Mouse (Mus musculus): ENCODE data around the gene Cpvl.

DNA sequence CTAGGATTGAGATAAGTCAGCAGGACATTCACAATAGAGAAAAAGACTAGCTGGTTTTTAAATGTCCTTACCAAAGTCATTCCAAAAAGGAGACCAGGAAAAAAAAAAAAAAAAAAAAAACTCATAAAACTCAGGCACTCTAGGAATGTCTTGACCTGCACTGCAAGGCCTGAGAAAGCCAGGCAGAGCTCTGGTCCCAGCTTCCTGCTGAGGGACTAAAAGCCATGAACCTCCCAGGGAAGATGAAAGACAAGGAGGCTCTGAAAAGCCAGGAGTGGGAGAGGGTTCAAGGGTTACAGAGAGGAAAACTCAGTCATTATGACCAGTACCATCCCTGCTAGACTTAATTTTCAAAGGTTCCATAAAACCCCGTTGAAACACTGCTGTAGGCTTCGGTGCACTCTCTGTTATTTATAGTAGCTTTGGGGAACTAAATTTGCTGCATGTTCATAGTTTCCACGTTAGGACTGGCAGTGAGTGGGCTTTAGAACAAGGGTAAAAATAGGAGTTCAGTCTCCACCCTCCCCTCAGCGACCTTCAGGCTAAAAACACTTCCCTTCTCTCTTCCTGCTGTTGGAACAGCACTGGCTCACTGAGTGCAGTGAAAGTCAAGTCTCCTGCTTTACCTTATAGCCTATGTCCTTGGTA is 30.0 kb downstream of the Cpvl start:
- TF ChIP-seq CTCF (IDR thresholded peaks at IDR 0.05; ENCODE audit: low read depth, low read length) = no peak
- no peak for TF ChIP-seq POLR2A (IDR thresholded peaks at IDR 0.05; ENCODE audit: extremely low read depth, insufficient read depth, low read length)
